Mouse (Mus musculus) ES-Bruce4 (cell line): Measurements from ENCODE around the gene P2ry14.

ENCODE experiments used
- EP300 ChIP-seq: IDR thresholded peaks from 2 replicates; pipeline ENCODE4 v1.6.1; 2011; ENCODE audit warnings: low read depth, low read length; ENCODE audit not compliant: insufficient read depth
- POLR2A ChIP-seq: IDR thresholded peaks from one replicate; pipeline ENCODE4 v1.8.1; 2011; ENCODE audit warnings: low read length; ENCODE audit not compliant: insufficient read depth

DNA sequence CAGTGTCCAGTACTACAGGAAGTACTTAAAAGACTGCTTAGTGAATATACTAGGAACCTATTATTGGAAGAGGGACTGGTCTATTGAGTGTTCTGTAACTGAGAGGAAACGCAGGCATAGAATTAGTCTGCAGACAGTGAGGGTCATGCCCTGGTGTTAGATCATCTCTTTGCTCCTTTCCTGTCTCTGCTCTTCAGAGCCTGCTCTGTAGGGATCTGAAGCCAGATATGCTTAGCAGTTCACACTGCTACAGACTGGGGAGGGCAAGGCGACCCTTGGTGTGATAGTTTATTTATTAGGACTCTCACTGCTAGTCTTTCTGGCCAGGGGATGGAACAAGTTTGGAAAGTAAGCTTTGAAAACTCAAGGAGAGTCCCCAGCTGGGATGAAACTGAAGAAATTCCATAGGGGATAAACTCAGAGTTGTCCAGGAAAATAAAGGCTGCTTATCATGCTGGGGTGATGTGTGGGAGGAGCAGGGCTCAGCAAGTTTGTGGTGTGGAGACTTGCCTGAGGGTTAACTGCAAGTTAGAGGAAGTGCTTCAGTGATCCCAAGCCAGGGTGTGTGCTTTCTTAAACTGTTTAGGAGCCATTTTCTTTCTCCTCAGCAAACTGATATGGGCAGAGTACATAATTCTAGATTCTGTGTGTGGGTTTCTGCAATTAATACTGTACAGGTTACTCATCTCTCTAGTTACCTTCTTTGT is 16.7 kb upstream of the P2ry14 start:
- TF ChIP-seq EP300 (no peak), POLR2A (no peak)
